Mouse (Mus musculus) forebrain, postnatal 0 days (tissue): ENCODE results near the gene Tia1. TPM values are rescaled to one million over a fixed set of nuclear protein-coding genes. Genes with fewer than 3 reads are reported as not detected.

ENCODE experiments used
- ATAC-seq: fragments of 200-750 bp; cut with Nextera tagmentation; 2 replicates; pipeline ENCODE4 v1.8.0; 2017; ENCODE audit warnings: mild to moderate bottlenecking, moderate library complexity
- DNase-seq: peaks from one replicate; pipeline ENCODE4 v3.0.0-alpha.2; 2015
- H3K27ac ChIP-seq: fragments of 300-500 bp; sonication (generic); 2 replicates; pipeline ENCODE4 v1.5.1; 2014; ENCODE audit warnings: low read depth, mild to moderate bottlenecking, antibody characterized with exemption, low read length, moderate library complexity, mixed read lengths
- H3K27me3 ChIP-seq: fragments of 300-500 bp; sonication (generic); 2 replicates; pipeline ENCODE4 v1.6.1; 2014; ENCODE audit warnings: mild to moderate bottlenecking, low read length, mixed read lengths; ENCODE audit not compliant: insufficient read depth
- H3K36me3 ChIP-seq: fragments of 300-500 bp; sonication (generic); 2 replicates; pipeline ENCODE4 v1.6.1; 2014; ENCODE audit warnings: mild to moderate bottlenecking, moderate library complexity; ENCODE audit not compliant: insufficient read depth
- H3K4me1 ChIP-seq: fragments of 300-500 bp; sonication (generic); 2 replicates; pipeline ENCODE4 v1.6.1; 2014; ENCODE audit warnings: antibody characterized with exemption; ENCODE audit not compliant: insufficient read depth
- H3K4me2 ChIP-seq: fragments of 300-500 bp; sonication (generic); 2 replicates; pipeline ENCODE4 v1.6.1; 2014; ENCODE audit warnings: low read depth, mild to moderate bottlenecking, moderate library complexity
- H3K4me3 ChIP-seq: fragments of 300-500 bp; sonication (generic); 2 replicates; pipeline ENCODE4 v1.5.1; 2014; ENCODE audit warnings: low read depth, low read length, mixed read lengths
- H3K9ac ChIP-seq: fragments of 300-500 bp; sonication (generic); 2 replicates; pipeline ENCODE4 v1.6.1; 2014; ENCODE audit warnings: mild to moderate bottlenecking
- H3K9me3 ChIP-seq: fragments of 300-500 bp; sonication (generic); 2 replicates; pipeline ENCODE4 v1.6.1; 2016; ENCODE audit warnings: low read length
- CTCF ChIP-seq: sonication (generic); IDR thresholded peaks from 2 replicates; pipeline ENCODE4 v1.5.1; 2016; ENCODE audit warnings: antibody characterized with exemption, control low read depth, low read depth
- WGBS: fragments of 180-500 bp; shearing (Covaris S2); extraction: QIAGEN DNeasy Blood & Tissue Kit; methylation state at CpG from one replicate; pipeline ENCODE4 v1.1.7; 2014; 5-methylcytosine and 5-hydroxymethylcytosine counted together
- polyA plus RNA-seq: library from polyadenylated mRNA; unstranded; fragments of >200 nt; fragmentation: Nextera tagmentation; extraction: Ambion mirVana; gene quantifications from 2 replicates; pipeline ENCODE4 v1.2.1, GENCODE M21; 2015
- total RNA-seq: library from RNA; depleted of rRNA; stranded (reverse); fragments of >200 nt; gene quantifications from 2 replicates; pipeline ENCODE4 v1.2.3, GENCODE M21; 2014

Gene Tia1
- total and polyA plus RNA-seq, 2 experiments from 2014 or later, result 191 to 252 TPM

GRCm38 (mm10) chr6:86426358-86426757, 22.3 kb downstream of the Tia1 start, which contains the start of gene Gm44790:
Gm44790 (plus strand) TSS chr6:86426658.
- 96% methylated on average over 1 of the region's 1 CpGs for WGBS
- Histone ChIP-seq H3K36me3 (peaks cover 66% of the 10 kb centered on the region), H3K27ac (no peak within 1 kb of the TSS), H3K4me2 (no peak within 1 kb of the TSS), H3K9ac (no peak within 1 kb of the TSS), H3K27me3 (no peaks in the 10 kb centered on the region), H3K4me1 (no peaks in the 10 kb centered on the region), H3K9me3 (no peaks in the 10 kb centered on the region), H3K4me3 (no peak within 1 kb of the TSS)
- TF ChIP-seq CTCF, result no peak
- DNase-seq (no peak), ATAC-seq (no peak)

GRCm38 (mm10) chr6:86431531-86431930, 27.5 kb downstream of the Tia1 start:
- 95% methylated on average over 3 of the region's 3 CpGs for WGBS
- Histone ChIP-seq H3K4me1 (no peaks in the 10 kb centered on the region), H3K9ac (no peak overlapping the region), H3K9me3 (no peaks in the 10 kb centered on the region), H3K4me3 (no peak overlapping the region), H3K27me3 (no peaks in the 10 kb centered on the region), H3K27ac (no peak overlapping the region), H3K36me3 (peaks cover 79% of the 10 kb centered on the region), H3K4me2 (no peak overlapping the region)
- DNase-seq (no peak), ATAC-seq (no peak)
- TF ChIP-seq CTCF, result no peak

GRCm38 (mm10) chr6:86433696-86434095, 29.7 kb downstream of the Tia1 start:
- ATAC-seq (no peak), DNase-seq (no peak)
- Histone ChIP-seq H3K4me3 (no peak overlapping the region), H3K4me2 (no peak overlapping the region), H3K9me3 (no peaks in the 10 kb centered on the region), H3K36me3 (peaks cover 60% of the 10 kb centered on the region), H3K27ac (no peak overlapping the region), H3K9ac (no peak overlapping the region), H3K27me3 (no peaks in the 10 kb centered on the region), H3K4me1 (no peaks in the 10 kb centered on the region)
- TF ChIP-seq CTCF, result no peak
- 85% methylated on average over 1 of the region's 1 CpGs for WGBS

- peaks cover 7% of the 10 kb centered on the region for H3K4me1 ChIP-seq
- no peaks in the 10 kb centered on the region for H3K9me3 ChIP-seq
- TF ChIP-seq CTCF, result peak; percentile 71
- WGBS, result 2% methylated on average over 14 of the region's 14 CpGs
- H3K27me3 ChIP-seq, result no peaks in the 10 kb centered on the region
- H3K4me2 ChIP-seq, result peak overlapping the region; percentile 62
- peak overlapping the region; percentile 82 for H3K27ac ChIP-seq
- peaks cover 33% of the 10 kb centered on the region for H3K36me3 ChIP-seq
- H3K9ac ChIP-seq, result peak overlapping the region; percentile 72
- H3K4me3 ChIP-seq, result peak overlapping the region; percentile 52
- peak; percentile 26 for ATAC-seq
- no peak for DNase-seq
Observed at GRCm38 (mm10) chr6:86437711-86438110, 33.7 kb downstream of the Tia1 start.

- ATAC-seq (peak; percentile 95), DNase-seq (peak; percentile 98)
- 2% methylated on average over 59 of the region's 59 CpGs for WGBS
- Histone ChIP-seq H3K36me3 (peaks cover 31% of the 10 kb centered on the region), H3K4me3 (peak within 1 kb of the TSS; percentile 52), H3K9ac (peak within 1 kb of the TSS; percentile 72), H3K27me3 (no peaks in the 10 kb centered on the region), H3K27ac (peak within 1 kb of the TSS; percentile 82), H3K4me2 (peak within 1 kb of the TSS; percentile 62), H3K4me1 (peaks cover 7% of the 10 kb centered on the region), H3K9me3 (no peaks in the 10 kb centered on the region)
- peak; percentile 78 for TF ChIP-seq CTCF
Observed at GRCm38 (mm10) chr6:86438272-86439118, 34.5 kb downstream of the Tia1 start, which contains the start of gene C87436. C87436 (plus strand) TSS chr6:86438374.

- peaks cover 7% of the 10 kb centered on the region for H3K4me1 ChIP-seq
- H3K27me3 ChIP-seq, result no peaks in the 10 kb centered on the region
- ATAC-seq, result no peak; the same call in 1 of the 2 replicates
- H3K9ac ChIP-seq, result peak overlapping the region; percentile 72
- 4% methylated on average over 13 of the region's 13 CpGs for WGBS
- H3K36me3 ChIP-seq, result peaks cover 32% of the 10 kb centered on the region
- H3K9me3 ChIP-seq, result no peaks in the 10 kb centered on the region
- TF ChIP-seq CTCF, result no peak
- DNase-seq, result no peak
- H3K4me2 ChIP-seq, result peak overlapping the region; percentile 62
- peak overlapping the region; percentile 52 for H3K4me3 ChIP-seq
- peak overlapping the region; percentile 82 for H3K27ac ChIP-seq
Observed at GRCm38 (mm10) chr6:86439119-86439496, 35.1 kb downstream of the Tia1 start.

GRCm38 (mm10) chr6:86439531-86439930, 35.5 kb downstream of the Tia1 start:
- 88% methylated on average over 1 of the region's 1 CpGs for WGBS
- H3K4me1 ChIP-seq, result peaks cover 7% of the 10 kb centered on the region
- no peaks in the 10 kb centered on the region for H3K9me3 ChIP-seq
- peak overlapping the region; percentile 82 for H3K27ac ChIP-seq
- peak overlapping the region; percentile 62 for H3K4me2 ChIP-seq
- H3K27me3 ChIP-seq, result no peaks in the 10 kb centered on the region
- ATAC-seq (no peak), DNase-seq (no peak)
- peaks cover 32% of the 10 kb centered on the region for H3K36me3 ChIP-seq
- H3K4me3 ChIP-seq, result peak overlapping the region; percentile 52
- no peak for TF ChIP-seq CTCF
- H3K9ac ChIP-seq, result peak overlapping the region; percentile 72
